Mouse (Mus musculus) liver, adult 2 months (tissue): ENCODE results near the gene Mvk. TPM values are rescaled to one million over a fixed set of nuclear protein-coding genes. Genes with fewer than 3 reads are reported as not detected.
A peak's percentile ranks its signal among the peaks of the same experiment; 100 is the strongest.

Experiments
- DNase-seq: peaks from one replicate; pipeline ENCODE4 v3.0.0-alpha.2; 2011; ENCODE audit warnings: low read depth, low spot score; ENCODE audit errors: extremely low read depth
- H3K27ac ChIP-seq: fragments of 200-500 bp; replicated peaks from 2 replicates; pipeline ENCODE4 v1.5.1; 2012; ENCODE audit warnings: low read depth, mild to moderate bottlenecking, control low read depth, inconsistent platforms, low read length; ENCODE audit not compliant: insufficient read depth
- H3K27me3 ChIP-seq: fragments of 200-500 bp; 2 replicates; pipeline ENCODE4 v1.6.1; 2012; ENCODE audit warnings: mild to moderate bottlenecking, moderate library complexity, low read length, inconsistent platforms; ENCODE audit not compliant: control insufficient read depth, insufficient read depth
- H3K36me3 ChIP-seq: fragments of 200-500 bp; 2 replicates; pipeline ENCODE4 v1.6.1; 2012; ENCODE audit warnings: low read length, inconsistent platforms; ENCODE audit not compliant: control insufficient read depth, insufficient read depth
- H3K4me1 ChIP-seq: fragments of 200-500 bp; 2 replicates; pipeline ENCODE4 v1.6.1; 2011; ENCODE audit warnings: low read length; ENCODE audit not compliant: control insufficient read depth, insufficient read depth
- H3K4me3 ChIP-seq: fragments of 200-500 bp; 2 replicates; pipeline ENCODE4 v1.5.1; 2011; ENCODE audit warnings: low read depth, mild to moderate bottlenecking, control low read depth, low read length, moderate library complexity; ENCODE audit not compliant: insufficient read depth
- H3K79me2 ChIP-seq: fragments of 200-500 bp; 2 replicates; pipeline ENCODE4 v1.6.1; 2012; ENCODE audit warnings: inconsistent platforms, mild to moderate bottlenecking, low read length, moderate library complexity; ENCODE audit not compliant: control insufficient read depth, insufficient read depth
- H3K9ac ChIP-seq: fragments of 200-500 bp; 2 replicates; pipeline ENCODE4 v1.6.1; 2012; ENCODE audit warnings: low read depth, mild to moderate bottlenecking, control low read depth, inconsistent platforms, low read length
- CTCF ChIP-seq: fragments of 200-500 bp; IDR thresholded peaks from 2 replicates; pipeline ENCODE4 v1.5.1; 2011; ENCODE audit warnings: low read depth, low read length, control low read depth
- POLR2A ChIP-seq: fragments of 200-500 bp; IDR thresholded peaks from 2 replicates; pipeline ENCODE4 v1.6.1; 2011; ENCODE audit warnings: low read length, control low read depth; ENCODE audit not compliant: insufficient read depth; ENCODE audit errors: extremely low read depth
- WGBS: fragments of 180-500 bp; shearing (Covaris S2); methylation state at CpG from one replicate; pipeline ENCODE4 v1.1.7; 2018; 5-methylcytosine and 5-hydroxymethylcytosine counted together
- polyA plus RNA-seq: library from polyadenylated mRNA; depleted of rRNA; stranded (reverse); fragments of >200 nt; gene quantifications from 2 replicates; pipeline ENCODE4 v1.2.3, GENCODE M21; 2012
- total RNA-seq: library from RNA; depleted of rRNA; stranded (reverse); fragments of >200 nt; gene quantifications from 2 replicates; pipeline ENCODE4 v1.2.3, GENCODE M21; 2014

The Mvk gene
- total and polyA plus RNA-seq, 2 experiments: 39.2 to 59.5 TPM

DNA sequence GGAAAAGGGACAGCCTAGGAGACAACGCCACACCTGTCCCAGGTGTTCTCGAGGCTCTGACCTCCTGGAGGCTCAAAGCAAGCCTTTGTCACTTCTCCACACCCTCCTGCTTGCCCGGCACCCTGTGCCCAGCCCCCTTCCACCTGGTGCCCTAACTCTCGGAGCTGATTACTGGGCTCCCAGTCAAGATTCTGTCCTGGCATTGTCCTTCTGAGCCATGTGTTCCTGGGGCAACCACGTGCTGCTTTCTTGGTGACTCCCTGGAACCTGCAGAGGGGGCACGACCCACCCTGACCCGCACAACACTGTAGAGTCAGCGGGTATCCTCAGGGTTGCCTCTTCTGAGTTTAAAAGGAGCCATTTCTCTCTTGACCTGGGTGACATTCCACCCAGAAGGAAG is 9.7 kb upstream of the Mvk start:
- TF ChIP-seq CTCF: no peak
- no peak for TF ChIP-seq POLR2A
- Histone ChIP-seq H3K4me3 (no peak overlapping the region), H3K9ac (no peak overlapping the region), H3K27ac (no peak overlapping the region), H3K4me1 (no peaks in the 10 kb centered on the region), H3K79me2 (no peaks in the 10 kb centered on the region), H3K36me3 (peaks cover 9% of the 10 kb centered on the region; the same call in 1 of the 2 replicates), H3K27me3 (no peaks in the 10 kb centered on the region)
- no peak for DNase-seq
- WGBS: 92% methylated on average over 8 of the region's 8 CpGs

DNA sequence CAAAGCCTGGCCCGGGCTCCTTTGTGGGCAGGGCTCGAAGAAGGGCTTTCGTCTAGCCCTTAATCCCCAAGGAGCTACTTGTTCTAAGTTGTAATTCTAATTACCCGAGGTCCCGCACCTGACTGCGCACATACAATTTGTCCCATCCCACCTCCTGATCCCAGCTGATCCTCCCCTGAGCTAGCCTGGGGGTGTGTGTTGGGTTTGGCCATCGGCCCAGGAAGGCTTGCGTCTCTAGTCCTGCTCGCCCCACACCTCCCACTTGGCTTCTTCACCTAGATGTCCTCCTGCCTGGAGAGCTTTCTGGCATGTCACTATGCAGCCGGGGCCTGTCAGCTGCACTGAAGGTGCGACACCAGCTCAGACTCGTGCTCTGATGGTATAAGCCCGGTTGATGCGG is 8.5 kb upstream of the Mvk start:
- 76% methylated on average over 14 of the region's 14 CpGs for WGBS
- DNase-seq: no peak

GRCm38 (mm10) chr5:114444368-114444692 is 261 bp downstream of the Mvk start:
- TF ChIP-seq POLR2A (peak; percentile 86; the same call in 1 of the 2 replicates), CTCF (no peak)
- no peaks in the 10 kb centered on the region for H3K27me3 ChIP-seq
- peak overlapping the region; percentile 30 for H3K27ac ChIP-seq
- H3K36me3 ChIP-seq: no peaks in the 10 kb centered on the region
- H3K4me1 ChIP-seq: peaks cover 6% of the 10 kb centered on the region
- no peaks in the 10 kb centered on the region for H3K79me2 ChIP-seq
- H3K9ac ChIP-seq: peak overlapping the region; percentile 72
- DNase-seq: no peak
- peak overlapping the region; percentile 65 for H3K4me3 ChIP-seq
- WGBS: under 1% methylated on average over 21 of the region's 21 CpGs

More for the DNA sequence above, 8.5 kb upstream of the Mvk start:
- H3K36me3 ChIP-seq: peaks cover 9% of the 10 kb centered on the region; the same call in 1 of the 2 replicates
- no peaks in the 10 kb centered on the region for H3K4me1 ChIP-seq
- H3K27me3 ChIP-seq: no peaks in the 10 kb centered on the region
- no peak for TF ChIP-seq POLR2A
- no peak for TF ChIP-seq CTCF
- H3K4me3 ChIP-seq: no peak overlapping the region
- H3K9ac ChIP-seq: no peak overlapping the region
- H3K27ac ChIP-seq: no peak overlapping the region
- no peaks in the 10 kb centered on the region for H3K79me2 ChIP-seq

DNA sequence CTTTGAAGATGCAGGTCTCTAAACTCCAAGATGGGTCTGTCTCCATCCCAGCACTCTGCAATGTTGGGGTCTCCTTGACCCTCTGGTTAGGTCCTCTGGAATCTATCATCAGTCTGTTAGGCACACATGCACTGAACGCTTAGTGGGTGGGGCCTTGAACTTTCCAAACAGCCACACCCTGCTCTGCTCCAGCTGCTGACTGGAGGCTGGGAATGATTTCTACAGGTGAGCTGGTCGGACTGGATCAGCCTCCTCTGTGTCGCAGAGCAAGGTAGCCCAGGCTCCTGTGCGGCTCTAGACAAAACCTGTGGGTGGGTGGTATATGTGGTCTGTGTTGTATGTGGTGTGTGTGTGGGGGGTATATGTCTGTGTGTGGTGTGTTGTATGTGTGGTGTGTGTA is 4.9 kb downstream of the Mvk start:
- Histone ChIP-seq H3K27ac (no peak overlapping the region), H3K79me2 (no peaks in the 10 kb centered on the region), H3K27me3 (no peaks in the 10 kb centered on the region), H3K9ac (no peak overlapping the region), H3K4me3 (no peak overlapping the region), H3K4me1 (peaks cover 6% of the 10 kb centered on the region), H3K36me3 (no peaks in the 10 kb centered on the region)
- WGBS: 88% methylated on average over 4 of the region's 4 CpGs
- DNase-seq: no peak
- TF ChIP-seq CTCF: no peak
- TF ChIP-seq POLR2A: no peak

DNA sequence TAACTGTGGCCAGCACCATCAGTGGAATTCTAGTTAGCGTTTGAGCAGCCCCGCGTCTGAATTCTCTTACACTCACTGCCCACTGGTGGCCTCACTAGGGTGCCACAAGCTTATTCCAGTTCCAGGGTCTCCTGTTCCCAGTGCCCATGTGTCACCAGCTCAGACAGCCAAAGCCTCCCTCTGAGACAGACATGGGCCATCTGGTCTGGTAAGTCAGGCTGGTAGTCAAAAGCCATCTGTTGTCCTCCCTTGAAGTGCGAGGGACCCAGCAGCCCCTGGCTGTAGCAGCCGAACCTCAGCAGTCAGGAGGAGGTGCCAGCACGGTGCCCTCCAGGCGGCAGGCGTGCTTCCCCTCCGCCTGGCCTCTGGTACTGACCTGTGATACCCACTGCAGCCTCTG is 12.2 kb downstream of the Mvk start:
- Histone ChIP-seq H3K4me1 (no peaks in the 10 kb centered on the region), H3K27ac (no peak overlapping the region)

DNA sequence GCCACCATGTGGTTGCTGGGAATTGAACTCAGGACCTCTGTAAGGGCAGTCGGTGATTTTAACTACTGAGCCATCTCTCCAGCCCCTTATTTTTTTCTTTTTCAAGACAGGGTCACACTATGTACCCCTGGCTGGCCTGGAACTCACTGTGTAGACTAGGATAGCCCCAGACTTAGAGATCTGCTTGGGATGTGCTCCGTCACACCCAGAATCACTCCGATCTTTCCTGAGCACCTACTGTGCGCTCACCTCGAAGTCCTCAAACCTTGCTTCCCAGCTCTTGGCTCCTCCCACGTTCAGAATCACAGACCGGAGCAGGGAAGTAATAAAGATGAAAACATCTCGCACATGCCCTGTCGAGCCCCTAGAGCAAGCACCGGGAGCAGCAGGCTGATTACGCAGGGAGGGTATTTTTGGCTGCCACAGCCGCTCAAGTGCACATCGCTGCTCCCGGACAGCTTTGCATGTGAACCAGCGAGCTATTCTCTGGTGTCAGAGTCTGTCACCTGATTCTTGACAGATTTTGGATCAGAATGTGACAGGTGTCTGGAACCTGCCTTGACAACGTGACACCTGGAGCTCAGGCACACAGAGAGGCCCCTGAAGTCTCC is 13.0 kb downstream of the Mvk start:
- 89% methylated on average over 16 of the region's 16 CpGs for WGBS
- H3K4me3 ChIP-seq: no peak overlapping the region
- H3K9ac ChIP-seq: no peak overlapping the region
- H3K27ac ChIP-seq: no peak overlapping the region
- no peaks in the 10 kb centered on the region for H3K79me2 ChIP-seq
- H3K36me3 ChIP-seq: no peaks in the 10 kb centered on the region
- no peaks in the 10 kb centered on the region for H3K27me3 ChIP-seq
- H3K4me1 ChIP-seq: no peaks in the 10 kb centered on the region
- TF ChIP-seq CTCF (no peak), POLR2A (no peak)
- no peak for DNase-seq

More for the DNA sequence above, 12.2 kb downstream of the Mvk start:
- H3K27me3 ChIP-seq: no peaks in the 10 kb centered on the region
- H3K9ac ChIP-seq: no peak overlapping the region
- H3K79me2 ChIP-seq: no peaks in the 10 kb centered on the region
- no peak for DNase-seq
- no peaks in the 10 kb centered on the region for H3K36me3 ChIP-seq
- WGBS: 95% methylated on average over 9 of the region's 9 CpGs
- TF ChIP-seq POLR2A: no peak
- no peak for TF ChIP-seq CTCF
- H3K4me3 ChIP-seq: no peak overlapping the region
